Mouse (Mus musculus) liver, adult 2 months (tissue): ENCODE results near the gene Tab3. TPM values are rescaled to one million over a fixed set of nuclear protein-coding genes. Genes with fewer than 3 reads are reported as not detected.
A peak's percentile ranks its signal among the peaks of the same experiment; 100 is the strongest.

ENCODE experiments used
- DNase-seq: peaks from one replicate; pipeline ENCODE4 v3.0.0-alpha.2; 2011; ENCODE audit warnings: low read depth, low spot score; ENCODE audit errors: extremely low read depth
- H3K27ac ChIP-seq: fragments of 200-500 bp; replicated peaks from 2 replicates; pipeline ENCODE4 v1.5.1; 2012; ENCODE audit warnings: low read depth, mild to moderate bottlenecking, control low read depth, inconsistent platforms, low read length; ENCODE audit not compliant: insufficient read depth
- H3K27me3 ChIP-seq: fragments of 200-500 bp; 2 replicates; pipeline ENCODE4 v1.6.1; 2012; ENCODE audit warnings: mild to moderate bottlenecking, moderate library complexity, low read length, inconsistent platforms; ENCODE audit not compliant: control insufficient read depth, insufficient read depth
- H3K36me3 ChIP-seq: fragments of 200-500 bp; 2 replicates; pipeline ENCODE4 v1.6.1; 2012; ENCODE audit warnings: low read length, inconsistent platforms; ENCODE audit not compliant: control insufficient read depth, insufficient read depth
- H3K4me1 ChIP-seq: fragments of 200-500 bp; 2 replicates; pipeline ENCODE4 v1.6.1; 2011; ENCODE audit warnings: low read length; ENCODE audit not compliant: control insufficient read depth, insufficient read depth
- H3K4me3 ChIP-seq: fragments of 200-500 bp; 2 replicates; pipeline ENCODE4 v1.5.1; 2011; ENCODE audit warnings: low read depth, mild to moderate bottlenecking, control low read depth, low read length, moderate library complexity; ENCODE audit not compliant: insufficient read depth
- H3K79me2 ChIP-seq: fragments of 200-500 bp; 2 replicates; pipeline ENCODE4 v1.6.1; 2012; ENCODE audit warnings: inconsistent platforms, mild to moderate bottlenecking, low read length, moderate library complexity; ENCODE audit not compliant: control insufficient read depth, insufficient read depth
- H3K9ac ChIP-seq: fragments of 200-500 bp; 2 replicates; pipeline ENCODE4 v1.6.1; 2012; ENCODE audit warnings: low read depth, mild to moderate bottlenecking, control low read depth, inconsistent platforms, low read length
- CTCF ChIP-seq: fragments of 200-500 bp; IDR thresholded peaks from 2 replicates; pipeline ENCODE4 v1.5.1; 2011; ENCODE audit warnings: low read depth, low read length, control low read depth
- POLR2A ChIP-seq: fragments of 200-500 bp; IDR thresholded peaks from 2 replicates; pipeline ENCODE4 v1.6.1; 2011; ENCODE audit warnings: low read length, control low read depth; ENCODE audit not compliant: insufficient read depth; ENCODE audit errors: extremely low read depth
- WGBS: fragments of 180-500 bp; shearing (Covaris S2); methylation state at CpG from one replicate; pipeline ENCODE4 v1.1.7; 2018; 5-methylcytosine and 5-hydroxymethylcytosine counted together
- polyA plus RNA-seq: library from polyadenylated mRNA; depleted of rRNA; stranded (reverse); fragments of >200 nt; gene quantifications from 2 replicates; pipeline ENCODE4 v1.2.3, GENCODE M21; 2012; rRNA removed
- total RNA-seq: library from RNA; depleted of rRNA; stranded (reverse); fragments of >200 nt; gene quantifications from 2 replicates; pipeline ENCODE4 v1.2.3, GENCODE M21; 2014; rRNA removed

Tab3 gene
- total RNA-seq (2.9 and 3.4 TPM in 2 replicates), polyA plus RNA-seq (1.3 and 1.7 TPM in 2 replicates)

DNA sequence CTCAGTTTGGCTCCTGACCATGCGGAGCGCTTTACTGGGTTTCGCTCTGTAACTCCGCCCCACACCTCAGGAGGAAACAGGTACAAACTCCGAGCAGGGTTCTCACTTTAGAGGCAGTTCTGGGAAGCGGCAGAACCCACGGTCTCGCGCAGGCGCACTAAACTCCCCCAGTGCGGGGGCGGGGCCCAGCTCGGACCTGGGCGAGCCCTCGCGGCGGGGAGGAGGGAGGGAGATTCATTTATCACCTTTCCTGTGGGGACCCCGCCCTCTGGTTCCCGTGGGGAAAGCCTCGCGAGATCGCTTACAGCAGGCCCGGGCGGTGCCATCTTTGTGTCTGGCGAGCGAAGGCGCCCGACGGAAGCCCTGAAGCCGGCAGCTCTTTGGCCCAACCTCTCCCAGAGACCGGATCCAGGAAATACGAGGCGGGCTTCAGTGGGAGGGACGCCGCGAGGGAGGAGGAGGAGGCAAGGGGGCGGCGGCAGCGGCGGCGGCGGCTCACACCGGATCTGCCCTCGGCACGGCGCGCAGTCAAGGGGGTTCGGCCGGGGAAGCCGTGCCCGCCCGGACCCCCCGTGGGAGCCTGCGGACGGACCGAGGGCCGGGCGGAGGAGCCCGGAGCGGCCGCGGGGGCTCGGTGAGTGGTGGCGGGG is at the start of gene Tab3:
Tab3 (plus strand) TSS at position 491 of the 650 bp plus-strand sequence.
- no peaks in the 10 kb centered on the region for H3K27me3 ChIP-seq
- DNase-seq = peak; percentile 85
- WGBS = 0% methylated on average over 33 of the region's 64 CpGs
- no peak for TF ChIP-seq POLR2A
- no peak for TF ChIP-seq CTCF
- H3K79me2 ChIP-seq = peaks cover 6% of the 10 kb centered on the region
- peak within 1 kb of the TSS; percentile 99 for H3K4me3 ChIP-seq
- H3K36me3 ChIP-seq = no peaks in the 10 kb centered on the region
- no peaks in the 10 kb centered on the region; the same call in 1 of the 2 replicates for H3K4me1 ChIP-seq
- H3K9ac ChIP-seq = peak within 1 kb of the TSS; percentile 94
- peak within 1 kb of the TSS; percentile 8; the same call in 1 of the 2 replicates for H3K27ac ChIP-seq

DNA sequence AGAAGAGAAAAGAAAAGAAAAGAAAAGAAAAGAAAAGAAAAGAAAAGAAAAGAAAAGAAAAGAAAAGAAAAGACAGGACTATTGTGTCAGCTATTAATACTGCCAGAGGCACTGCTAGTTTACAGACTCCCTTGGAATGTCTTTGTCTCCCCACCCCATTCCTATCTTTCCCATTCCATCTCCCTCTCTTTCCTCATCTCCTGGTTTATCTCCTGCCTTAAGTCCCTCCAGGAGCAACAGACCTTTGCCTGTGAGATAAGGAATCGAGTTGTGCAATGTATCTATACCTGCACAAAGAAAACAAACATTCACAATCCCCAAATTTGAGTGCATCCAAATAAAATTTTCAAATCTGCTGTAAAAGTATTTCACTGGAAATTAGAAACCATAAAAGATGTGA is 48.3 kb upstream of the Tab3 start:
- no peak overlapping the region for H3K9ac ChIP-seq
- no peak overlapping the region for H3K27ac ChIP-seq
- H3K36me3 ChIP-seq = no peaks in the 10 kb centered on the region
- DNase-seq = no peak
- no peaks in the 10 kb centered on the region for H3K79me2 ChIP-seq
- TF ChIP-seq CTCF (no peak), POLR2A (no peak)
- H3K4me1 ChIP-seq = no peaks in the 10 kb centered on the region
- WGBS = 17% methylated on average over 1 of the region's 1 CpGs
- no peak overlapping the region for H3K4me3 ChIP-seq
- no peaks in the 10 kb centered on the region for H3K27me3 ChIP-seq

DNA sequence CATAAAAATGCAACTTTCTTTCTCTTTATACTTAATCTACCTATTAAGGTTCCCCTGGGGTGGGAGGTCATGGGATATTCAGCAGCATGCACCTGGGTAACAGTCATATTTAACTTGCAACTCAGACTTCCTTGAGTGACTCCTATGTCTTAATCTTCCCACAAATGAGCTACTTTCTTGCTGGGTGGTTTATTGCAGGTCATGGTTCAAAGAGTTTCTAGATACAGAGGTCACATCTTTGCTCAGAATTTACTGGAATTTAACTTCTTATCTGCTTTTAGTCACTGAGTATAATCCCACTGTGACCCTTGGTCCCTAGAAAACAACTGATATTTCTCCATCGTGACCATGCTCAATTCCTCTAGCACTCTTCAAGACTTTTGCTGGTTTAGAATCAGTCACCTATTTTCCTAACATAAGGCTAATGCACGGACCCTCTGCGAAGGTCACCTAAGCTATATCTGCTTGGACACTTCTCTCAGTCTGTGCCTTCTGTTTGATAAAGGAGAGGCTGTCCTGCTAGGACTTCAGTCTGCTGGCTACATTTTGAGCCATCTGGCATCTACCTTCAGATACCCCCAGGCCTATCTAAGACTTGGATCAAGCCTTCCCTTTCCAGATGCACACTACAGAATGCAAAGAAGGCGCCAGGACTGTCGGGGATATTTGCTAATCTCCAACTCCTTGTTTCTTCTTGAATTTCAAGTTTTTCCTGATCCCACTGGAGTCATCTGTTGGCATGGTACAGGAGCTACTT is 47.4 kb upstream of the Tab3 start:
- Histone ChIP-seq H3K9ac (no peak overlapping the region), H3K27me3 (no peaks in the 10 kb centered on the region), H3K4me3 (no peak overlapping the region), H3K27ac (no peak overlapping the region), H3K36me3 (no peaks in the 10 kb centered on the region), H3K79me2 (no peaks in the 10 kb centered on the region), H3K4me1 (no peaks in the 10 kb centered on the region)
- DNase-seq = no peak
- no peak for TF ChIP-seq POLR2A
- TF ChIP-seq CTCF = no peak
- WGBS = 60% methylated on average over 5 of the region's 5 CpGs

DNA sequence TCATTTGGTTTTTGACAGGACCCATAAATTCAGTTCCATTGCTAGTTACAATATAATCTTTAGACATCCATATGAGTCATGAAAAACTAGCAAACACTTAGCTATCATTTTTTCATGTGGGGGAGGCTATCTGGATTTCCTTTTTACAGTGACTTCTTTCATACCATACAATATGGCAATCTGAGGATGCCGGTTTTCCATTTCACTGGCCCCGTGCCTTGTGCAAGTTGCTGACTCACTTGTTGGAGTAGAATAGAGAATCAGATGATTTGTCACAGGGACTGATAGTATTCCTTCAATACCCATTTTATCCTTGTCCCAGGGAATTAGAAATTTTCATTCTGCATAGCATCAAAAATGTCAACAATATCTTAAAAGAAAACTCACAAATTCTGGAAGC is 14.9 kb upstream of the Tab3 start:
- no peaks in the 10 kb centered on the region for H3K4me1 ChIP-seq
- WGBS = 84% methylated on average over 2 of the region's 2 CpGs
- H3K79me2 ChIP-seq = no peaks in the 10 kb centered on the region
- H3K9ac ChIP-seq = no peak overlapping the region
- no peak for TF ChIP-seq POLR2A
- TF ChIP-seq CTCF = no peak
- no peak for DNase-seq
- H3K4me3 ChIP-seq = no peak overlapping the region
- no peaks in the 10 kb centered on the region for H3K36me3 ChIP-seq
- no peaks in the 10 kb centered on the region for H3K27me3 ChIP-seq
- H3K27ac ChIP-seq = no peak overlapping the region

DNA sequence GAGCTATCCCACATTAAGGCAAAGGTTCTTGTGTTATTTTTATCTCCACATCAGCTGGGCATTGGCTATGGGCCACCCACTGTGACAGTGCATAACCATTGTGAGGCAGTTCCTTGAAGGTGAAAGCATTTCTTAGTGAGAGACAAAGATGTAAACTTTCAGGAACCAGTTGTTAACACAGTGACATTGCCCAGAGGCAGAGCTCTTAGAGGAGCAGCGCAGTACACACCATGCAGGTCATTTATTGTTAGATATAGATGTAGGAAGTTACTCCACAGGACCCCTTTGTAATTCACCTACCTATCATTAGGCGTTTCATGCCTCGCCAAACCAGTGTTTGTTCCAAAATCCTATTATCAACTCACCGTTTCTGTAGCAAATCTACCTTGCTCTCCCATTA is 7.6 kb upstream of the Tab3 start:
- Histone ChIP-seq H3K36me3 (no peaks in the 10 kb centered on the region), H3K27me3 (no peaks in the 10 kb centered on the region), H3K27ac (no peak overlapping the region), H3K4me3 (no peak overlapping the region), H3K4me1 (no peaks in the 10 kb centered on the region), H3K9ac (no peak overlapping the region), H3K79me2 (no peaks in the 10 kb centered on the region)
- WGBS = 79% methylated on average over 4 of the region's 4 CpGs
- TF ChIP-seq POLR2A = no peak
- TF ChIP-seq CTCF = no peak
- DNase-seq = no peak

DNA sequence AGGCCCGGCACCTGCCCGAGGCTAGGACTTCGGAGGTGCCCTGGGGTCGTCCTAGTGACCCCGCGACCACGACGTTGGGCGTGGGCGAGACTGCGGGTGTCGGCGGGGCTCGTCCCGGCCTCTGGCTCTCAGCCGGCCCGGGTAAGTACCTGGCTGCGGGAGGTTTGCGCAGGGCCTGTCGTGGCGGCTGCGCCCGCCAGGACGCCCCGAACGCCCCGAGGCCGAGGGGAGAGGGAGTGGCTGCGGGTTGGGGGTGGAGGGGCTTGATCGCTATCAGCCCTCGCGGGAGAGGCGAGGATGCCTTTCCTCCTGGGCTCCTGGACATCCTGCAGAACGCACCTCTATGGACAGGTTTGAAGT is 340 bp downstream of the Tab3 start:
- TF ChIP-seq CTCF (no peak), POLR2A (no peak)
- Histone ChIP-seq H3K36me3 (no peaks in the 10 kb centered on the region), H3K27me3 (no peaks in the 10 kb centered on the region), H3K79me2 (peaks cover 6% of the 10 kb centered on the region), H3K4me1 (no peaks in the 10 kb centered on the region; the same call in 1 of the 2 replicates), H3K9ac (peak overlapping the region; percentile 94), H3K27ac (no peak overlapping the region; the same call in 1 of the 2 replicates), H3K4me3 (peak overlapping the region; percentile 99)
- 1% methylated on average over 19 of the region's 34 CpGs for WGBS
- no peak for DNase-seq
